Mouse (Mus musculus) midbrain, embryonic 12.5 days (tissue): ENCODE measurements around the gene Mtor. TPM values are rescaled to one million over a fixed set of nuclear protein-coding genes. Genes with fewer than 3 reads are reported as not detected.

ENCODE experiments used
- ATAC-seq: fragments of 200-750 bp; cut with Nextera tagmentation; 2 replicates; pipeline ENCODE4 v1.8.0; 2017; ENCODE audit warnings: low read depth, moderate TSS enrichment, moderate library complexity; ENCODE audit not compliant: low FRiP score
- H3K27ac ChIP-seq: fragments of 300-500 bp; sonication (generic); replicated peaks from 2 replicates; pipeline ENCODE4 v1.5.1; 2016; ENCODE audit warnings: mild to moderate bottlenecking
- H3K27me3 ChIP-seq: fragments of 300-500 bp; sonication (generic); 2 replicates; pipeline ENCODE4 v1.6.1; 2016; ENCODE audit warnings: mild to moderate bottlenecking
- H3K36me3 ChIP-seq: fragments of 300-500 bp; sonication (generic); 2 replicates; pipeline ENCODE4 v1.6.1; 2016
- H3K4me1 ChIP-seq: fragments of 300-500 bp; sonication (generic); 2 replicates; pipeline ENCODE4 v1.6.1; 2016
- H3K4me2 ChIP-seq: fragments of 300-500 bp; sonication (generic); replicated peaks from 2 replicates; pipeline ENCODE4 v1.6.1; 2016; ENCODE audit warnings: mild to moderate bottlenecking, moderate library complexity
- H3K4me3 ChIP-seq: fragments of 300-500 bp; sonication (generic); 2 replicates; pipeline ENCODE4 v1.5.1; 2016; ENCODE audit warnings: mild to moderate bottlenecking
- H3K9ac ChIP-seq: fragments of 300-500 bp; sonication (generic); replicated peaks from 2 replicates; pipeline ENCODE4 v1.6.1; 2016; ENCODE audit warnings: mild to moderate bottlenecking, moderate library complexity
- H3K9me3 ChIP-seq: fragments of 300-500 bp; sonication (generic); 2 replicates; pipeline ENCODE4 v1.6.1; 2016; ENCODE audit warnings: mild to moderate bottlenecking
- WGBS: fragments of 180-500 bp; shearing (Covaris S2); methylation state at CpG from one replicate; pipeline ENCODE4 v1.1.7; 2016; 5-methylcytosine and 5-hydroxymethylcytosine counted together
- polyA plus RNA-seq: library from polyadenylated mRNA; unstranded; fragments of >200 nt; fragmentation: Nextera tagmentation; extraction: Ambion mirVana; gene quantifications from 2 replicates; pipeline ENCODE4 v1.2.1, GENCODE M21; 2016

Gene Mtor
- 33.3 and 35.4 TPM in 2 replicates for polyA plus RNA-seq

DNA sequence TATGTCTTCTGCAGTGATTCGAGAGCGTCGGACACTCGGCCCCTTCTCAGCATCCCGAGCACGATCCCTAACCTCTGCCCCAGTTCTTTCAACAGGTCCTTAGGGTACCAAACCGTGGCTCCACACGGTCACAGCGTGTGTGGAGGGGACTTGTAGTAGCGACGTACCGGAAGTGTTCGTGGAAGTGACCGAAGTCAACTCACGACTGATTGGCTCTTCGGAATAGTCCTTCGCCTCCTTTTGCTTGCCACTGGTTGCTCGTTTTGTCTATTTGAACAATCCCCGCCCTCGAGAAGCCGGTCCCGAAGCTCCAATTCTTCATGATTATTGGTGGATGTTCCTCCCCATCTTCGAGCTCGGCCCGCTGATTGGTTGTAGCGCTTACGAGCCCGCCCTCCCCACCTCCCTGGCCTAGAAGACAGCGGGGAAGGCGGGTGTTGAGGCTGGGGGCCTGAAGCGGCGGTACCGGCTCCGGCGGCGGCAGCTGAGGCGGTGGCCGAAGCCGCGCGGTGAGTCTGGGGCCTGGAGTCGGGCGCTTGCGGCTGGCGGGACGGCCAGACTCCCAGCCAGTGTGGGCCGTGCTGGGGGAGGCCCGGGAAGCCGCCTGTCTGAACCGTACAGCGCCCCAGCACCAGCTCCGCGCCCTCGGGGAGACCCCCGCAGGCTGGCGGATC lies at the start of gene Mtor:
Gene Mtor (plus strand): TSS at position 433 of the 674 bp plus-strand sequence.
- under 1% methylated on average over 55 of the region's 56 CpGs for WGBS
- Histone ChIP-seq H3K4me1 (peaks cover 33% of the 10 kb centered on the region), H3K27me3 (no peaks in the 10 kb centered on the region), H3K4me2 (peak within 1 kb of the TSS; percentile 75), H3K27ac (peak within 1 kb of the TSS; percentile 83), H3K9me3 (no peaks in the 10 kb centered on the region), H3K36me3 (peaks cover 16% of the 10 kb centered on the region), H3K4me3 (peak within 1 kb of the TSS; percentile 97), H3K9ac (peak within 1 kb of the TSS; percentile 94)
- peak; percentile 97 for ATAC-seq

DNA sequence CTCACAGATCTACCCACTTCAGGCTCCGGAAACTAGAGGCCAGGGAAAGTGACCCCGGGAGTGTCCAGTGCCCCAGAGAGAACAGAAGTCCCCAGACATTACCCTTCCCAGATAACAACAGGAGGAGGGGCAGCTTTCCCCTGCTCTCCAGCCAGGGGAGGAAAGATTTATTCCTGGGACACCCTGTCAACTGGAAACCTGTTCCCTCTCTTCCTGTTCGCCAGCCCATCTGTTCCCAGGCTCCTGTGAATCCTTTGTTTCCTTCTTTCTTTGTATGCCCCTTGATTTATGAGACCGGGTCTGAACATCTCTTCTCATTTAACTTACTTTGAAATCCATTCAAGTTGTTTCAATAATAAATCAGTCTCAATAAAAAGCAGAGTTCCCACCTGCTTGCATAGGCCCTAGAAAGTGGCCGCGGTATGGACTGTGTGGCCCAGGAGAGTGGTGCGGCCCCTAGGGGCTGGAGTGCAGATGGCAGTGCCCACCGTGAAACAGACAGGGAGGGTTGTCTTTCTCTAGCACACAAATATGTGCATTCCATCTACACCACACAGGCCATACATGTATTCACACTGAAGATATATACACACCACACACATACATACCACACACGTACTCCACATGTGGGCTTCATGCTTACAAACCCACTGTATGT lies 48.8 kb upstream of the Mtor start:
- Histone ChIP-seq H3K9ac (no peak overlapping the region), H3K4me1 (peaks cover 29% of the 10 kb centered on the region), H3K36me3 (no peaks in the 10 kb centered on the region), H3K9me3 (no peaks in the 10 kb centered on the region), H3K4me3 (no peak overlapping the region), H3K27me3 (peaks cover 26% of the 10 kb centered on the region), H3K27ac (no peak overlapping the region), H3K4me2 (no peak overlapping the region)
- 67% methylated on average over 9 of the region's 9 CpGs for WGBS
- ATAC-seq: no peak

DNA sequence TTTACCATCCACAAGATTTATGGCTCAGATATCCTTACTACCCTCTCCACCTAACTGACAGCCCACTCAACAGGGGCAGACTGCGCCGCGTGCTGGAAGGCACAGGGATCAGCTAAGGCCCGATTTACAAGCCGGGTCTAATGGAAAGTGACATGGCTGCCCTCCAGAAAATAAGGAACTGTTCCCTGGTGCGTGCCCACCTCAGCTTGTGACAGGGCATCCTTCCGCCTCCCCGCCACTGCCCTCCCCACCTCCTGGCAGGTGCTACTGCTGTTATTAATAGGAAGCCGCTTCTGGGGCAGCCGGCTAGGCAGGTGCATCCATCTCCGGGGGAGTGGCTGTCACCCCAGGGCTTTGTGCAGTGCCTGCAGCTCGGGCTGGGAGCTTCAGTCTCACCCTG lies 45.0 kb upstream of the Mtor start:
- WGBS: 24% methylated on average over 12 of the region's 12 CpGs
- Histone ChIP-seq H3K4me2 (no peak overlapping the region), H3K27me3 (peaks cover 49% of the 10 kb centered on the region), H3K9ac (no peak overlapping the region), H3K4me1 (peaks cover 34% of the 10 kb centered on the region), H3K4me3 (no peak overlapping the region), H3K27ac (no peak overlapping the region), H3K36me3 (no peaks in the 10 kb centered on the region), H3K9me3 (no peaks in the 10 kb centered on the region)
- no peak for ATAC-seq

DNA sequence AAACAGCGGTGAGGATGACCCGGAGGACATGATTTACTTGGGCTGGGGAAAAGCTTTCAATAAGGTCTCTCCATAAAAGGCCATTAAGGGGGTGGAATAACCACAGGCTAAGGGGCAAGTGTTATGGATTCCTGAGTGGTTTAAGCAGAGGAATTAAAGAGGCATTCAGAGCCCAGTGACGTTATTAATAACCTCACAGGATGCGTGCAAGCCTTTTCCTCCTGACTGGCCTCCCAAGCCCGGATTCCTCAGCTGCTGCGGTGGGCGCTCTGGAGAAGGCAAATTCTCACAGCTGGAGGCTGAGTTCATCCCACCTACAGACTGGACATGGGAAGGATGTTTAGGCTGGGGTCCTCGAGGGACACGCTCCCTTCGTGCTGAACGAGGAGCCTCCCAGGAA lies 43.7 kb upstream of the Mtor start:
- peak overlapping the region; percentile 33 for H3K4me2 ChIP-seq
- H3K9ac ChIP-seq: no peak overlapping the region
- 0 out of 2 replicates have a peak overlapping the region, but pooled peaks have one; percentile 7 for H3K27ac ChIP-seq
- no peaks in the 10 kb centered on the region for H3K9me3 ChIP-seq
- WGBS: 5% methylated on average over 11 of the region's 11 CpGs
- no peaks in the 10 kb centered on the region for H3K36me3 ChIP-seq
- peaks cover 25% of the 10 kb centered on the region for H3K4me1 ChIP-seq
- no peak overlapping the region for H3K4me3 ChIP-seq
- peaks cover 49% of the 10 kb centered on the region for H3K27me3 ChIP-seq
- ATAC-seq: peak; percentile 10; the same call in 1 of the 2 replicates

DNA sequence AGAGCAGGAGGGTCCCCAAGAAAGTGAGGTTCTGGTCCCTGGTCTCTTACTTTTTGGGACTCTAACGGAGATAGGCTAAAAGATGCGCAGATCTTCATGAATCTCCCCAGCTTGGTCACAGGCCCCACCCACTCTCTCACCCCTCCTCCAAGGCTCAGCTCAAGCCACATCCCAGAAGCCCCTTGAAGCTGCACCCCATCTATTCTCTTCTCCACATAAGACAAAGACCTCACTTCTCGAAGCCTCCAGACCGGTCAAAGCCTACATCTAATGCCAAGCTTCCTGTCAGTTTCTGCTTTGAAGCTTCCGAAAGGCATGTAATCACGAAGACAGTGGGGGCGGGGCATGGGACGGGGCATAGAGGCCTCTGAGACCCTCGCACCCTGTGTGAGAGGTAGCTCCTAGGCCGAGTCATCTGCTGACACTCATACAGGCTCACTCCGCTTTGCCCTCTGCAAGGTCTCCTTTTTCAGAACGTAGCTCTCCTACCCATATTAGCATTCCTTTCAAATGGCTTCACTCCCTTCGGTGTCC lies 43.1 kb upstream of the Mtor start:
- peaks cover 25% of the 10 kb centered on the region for H3K4me1 ChIP-seq
- H3K4me2 ChIP-seq: peak overlapping the region; percentile 33
- peaks cover 49% of the 10 kb centered on the region for H3K27me3 ChIP-seq
- H3K36me3 ChIP-seq: no peaks in the 10 kb centered on the region
- H3K27ac ChIP-seq: 0 out of 2 replicates have a peak overlapping the region, but pooled peaks have one; percentile 7
- H3K9ac ChIP-seq: no peak overlapping the region
- H3K4me3 ChIP-seq: no peak overlapping the region
- peak; percentile 62 for ATAC-seq
- WGBS: 12% methylated on average over 13 of the region's 13 CpGs
- no peaks in the 10 kb centered on the region for H3K9me3 ChIP-seq

DNA sequence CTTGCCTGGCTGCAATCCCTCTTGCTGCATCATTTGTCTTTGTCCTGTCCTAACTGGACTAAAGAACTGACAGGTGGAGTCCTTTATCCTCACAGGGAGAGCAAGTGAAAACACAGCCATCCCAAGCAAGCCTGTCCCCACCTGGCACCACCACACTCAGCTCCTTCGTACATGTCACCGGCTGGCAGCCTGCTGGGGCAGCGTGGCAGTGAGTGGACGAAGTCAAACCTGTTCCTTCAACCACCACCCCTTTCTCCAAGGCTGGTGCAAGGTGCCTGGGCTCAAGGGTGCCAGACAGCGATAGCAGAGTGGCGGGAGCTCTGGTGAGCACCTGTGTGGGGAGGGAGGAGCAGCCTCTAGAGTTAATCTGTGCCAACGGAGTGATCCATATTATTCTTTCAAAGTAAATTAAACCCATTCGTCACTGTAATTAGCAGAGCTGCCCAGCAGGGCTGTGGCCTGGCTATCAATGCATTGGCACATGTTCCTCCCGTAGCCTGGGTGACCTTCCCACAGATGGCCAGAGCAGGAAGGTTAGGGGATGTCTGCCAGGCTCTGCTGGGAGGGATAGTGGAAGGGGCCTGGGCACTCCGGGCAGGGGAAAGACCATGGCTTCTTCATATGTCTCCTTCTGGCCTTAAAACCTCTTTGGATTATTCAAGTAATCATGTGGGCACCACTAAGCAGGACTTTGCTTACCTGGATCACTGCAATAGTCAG lies 40.0 kb upstream of the Mtor start:
- Histone ChIP-seq H3K9ac (no peak overlapping the region), H3K27me3 (peaks cover 34% of the 10 kb centered on the region), H3K27ac (no peak overlapping the region), H3K4me1 (peaks cover 23% of the 10 kb centered on the region), H3K4me2 (no peak overlapping the region), H3K9me3 (no peaks in the 10 kb centered on the region), H3K36me3 (no peaks in the 10 kb centered on the region), H3K4me3 (no peak overlapping the region)
- ATAC-seq: no peak
- WGBS: 80% methylated on average over 10 of the region's 10 CpGs

DNA sequence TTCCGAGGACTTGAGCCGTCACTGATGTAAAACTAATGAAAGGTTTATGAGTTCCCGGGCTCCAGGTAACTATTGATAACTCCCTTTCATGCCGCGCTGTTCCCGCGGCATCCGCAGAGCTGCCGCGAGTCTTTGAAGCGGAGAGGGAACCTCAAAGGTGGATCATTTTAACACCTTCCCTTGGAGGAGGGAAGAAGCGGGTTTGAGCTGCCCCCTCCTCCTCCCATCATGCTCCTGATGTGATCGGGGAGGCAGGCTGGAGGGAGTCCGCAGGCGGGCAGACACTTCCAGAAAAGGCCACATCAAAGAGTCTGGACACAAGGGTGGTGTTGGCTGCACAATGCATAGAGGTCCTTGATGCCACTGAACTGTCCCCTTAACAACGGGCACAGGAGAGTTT lies 32.8 kb upstream of the Mtor start:
- Histone ChIP-seq H3K27ac (no peak overlapping the region), H3K9me3 (no peaks in the 10 kb centered on the region), H3K4me2 (peak overlapping the region; percentile 22), H3K9ac (no peak overlapping the region), H3K4me1 (peaks cover 21% of the 10 kb centered on the region), H3K36me3 (no peaks in the 10 kb centered on the region), H3K27me3 (peaks cover 38% of the 10 kb centered on the region), H3K4me3 (no peak overlapping the region)
- 0 out of 2 replicates have a peak, but pooled peaks have one; percentile 10 for ATAC-seq
- 23% methylated on average over 16 of the region's 16 CpGs for WGBS

DNA sequence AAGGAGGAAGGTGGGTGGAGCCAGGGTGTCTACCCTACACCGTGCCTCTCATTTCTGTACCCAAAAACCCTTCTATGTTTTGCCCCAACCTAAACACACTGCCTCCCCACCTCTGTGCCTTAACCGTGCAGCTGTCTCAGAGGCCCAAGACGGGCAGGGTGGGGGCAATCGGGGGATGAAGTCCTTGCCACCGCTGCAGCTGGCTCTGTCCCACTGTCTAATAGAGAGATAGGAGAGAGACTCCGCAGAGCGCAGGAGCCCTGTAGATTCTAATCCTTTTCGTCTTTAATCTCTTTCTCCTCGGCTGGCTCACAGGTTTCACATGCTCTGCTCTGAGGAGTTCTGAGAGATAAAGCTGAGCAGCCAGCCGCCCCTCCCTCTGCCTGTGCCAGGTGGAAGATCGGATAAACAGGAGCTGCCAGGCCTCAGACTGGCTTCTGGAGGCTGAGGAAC lies 31.3 kb upstream of the Mtor start:
- Histone ChIP-seq H3K36me3 (no peaks in the 10 kb centered on the region), H3K27ac (peak overlapping the region; percentile 58), H3K9me3 (no peaks in the 10 kb centered on the region), H3K4me1 (peaks cover 21% of the 10 kb centered on the region), H3K9ac (peak overlapping the region; percentile 12; the same call in 1 of the 2 replicates), H3K4me3 (no peak overlapping the region), H3K27me3 (peaks cover 39% of the 10 kb centered on the region), H3K4me2 (0 out of 2 replicates have a peak overlapping the region, but pooled peaks have one; percentile 4)
- 14% methylated on average over 11 of the region's 11 CpGs for WGBS
- peak; percentile 67 for ATAC-seq

DNA sequence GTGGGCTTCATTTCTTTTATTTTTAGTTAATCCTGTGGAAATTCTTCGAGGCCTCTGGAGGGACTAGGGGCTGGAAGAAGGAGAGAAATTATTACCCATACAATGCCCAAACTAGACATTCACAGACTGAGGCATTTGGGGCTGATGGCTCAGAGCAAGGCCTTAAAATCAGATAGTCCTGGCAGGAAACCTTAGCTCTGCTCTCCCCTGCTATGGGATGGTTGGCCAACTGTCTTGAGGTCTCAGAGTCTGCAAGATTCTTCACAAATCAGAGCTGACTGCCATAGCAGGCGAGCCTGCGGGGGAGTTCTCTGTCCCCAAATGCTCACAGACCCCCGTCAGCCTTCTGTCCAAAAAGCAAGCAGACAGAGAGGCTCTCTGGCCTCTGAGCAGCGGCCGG lies 30.9 kb upstream of the Mtor start:
- H3K4me3 ChIP-seq: no peak overlapping the region
- no peaks in the 10 kb centered on the region for H3K36me3 ChIP-seq
- 31% methylated on average over 6 of the region's 6 CpGs for WGBS
- H3K27me3 ChIP-seq: peaks cover 39% of the 10 kb centered on the region
- H3K9me3 ChIP-seq: no peaks in the 10 kb centered on the region
- H3K9ac ChIP-seq: peak overlapping the region; percentile 12; the same call in 1 of the 2 replicates
- no peak for ATAC-seq
- H3K4me2 ChIP-seq: no peak overlapping the region
- peak overlapping the region; percentile 58 for H3K27ac ChIP-seq
- peaks cover 21% of the 10 kb centered on the region for H3K4me1 ChIP-seq

DNA sequence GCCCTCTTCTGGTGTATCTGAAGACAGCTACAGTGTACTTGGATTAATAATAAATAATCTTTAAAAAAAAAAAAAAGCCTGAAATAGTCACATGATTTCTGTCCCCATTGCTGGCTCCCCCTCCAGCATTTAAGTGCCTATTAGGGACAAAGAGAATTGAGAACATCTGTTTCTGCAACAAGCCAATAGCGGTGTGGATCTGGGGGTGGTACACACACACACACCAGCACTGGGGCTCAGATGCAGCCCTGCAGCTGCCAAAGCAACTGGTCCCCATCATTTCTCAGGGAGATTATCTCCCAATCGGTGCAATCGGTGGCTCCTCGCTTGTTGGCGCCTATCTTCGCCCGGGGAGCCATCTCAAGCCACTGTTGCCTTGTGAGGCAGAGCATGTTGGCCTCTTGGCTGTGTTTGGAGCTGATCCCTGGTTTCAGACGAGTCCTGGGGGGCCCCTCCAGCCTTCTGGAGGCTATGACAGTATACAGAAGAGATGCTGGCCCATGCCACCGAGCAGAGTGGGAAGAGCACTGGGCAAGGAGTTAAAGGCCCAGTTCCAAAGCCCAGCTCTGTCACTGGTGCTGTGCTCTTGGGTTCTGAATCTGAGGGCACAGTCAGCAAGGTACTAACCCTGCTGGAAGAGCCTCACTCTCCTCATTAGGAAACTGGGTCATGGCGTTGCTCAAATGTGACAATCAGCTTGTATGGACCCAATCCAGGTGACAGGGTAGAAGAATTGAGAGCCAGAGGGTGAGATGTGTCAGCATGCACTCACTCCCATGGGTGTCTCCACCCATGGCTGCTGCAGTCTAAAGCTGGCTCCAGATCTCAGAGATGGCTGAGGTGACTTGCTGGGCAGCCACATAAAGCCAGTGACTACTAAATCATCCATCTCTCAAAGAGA lies 21.2 kb upstream of the Mtor start:
- Histone ChIP-seq H3K4me1 (peaks cover 8% of the 10 kb centered on the region; the same call in 1 of the 2 replicates), H3K27me3 (no peaks in the 10 kb centered on the region; the same call in 1 of the 2 replicates), H3K4me2 (no peak overlapping the region), H3K9me3 (no peaks in the 10 kb centered on the region), H3K4me3 (no peak overlapping the region), H3K36me3 (no peaks in the 10 kb centered on the region), H3K9ac (no peak overlapping the region), H3K27ac (no peak overlapping the region)
- WGBS: 80% methylated on average over 10 of the region's 10 CpGs
- ATAC-seq: no peak

DNA sequence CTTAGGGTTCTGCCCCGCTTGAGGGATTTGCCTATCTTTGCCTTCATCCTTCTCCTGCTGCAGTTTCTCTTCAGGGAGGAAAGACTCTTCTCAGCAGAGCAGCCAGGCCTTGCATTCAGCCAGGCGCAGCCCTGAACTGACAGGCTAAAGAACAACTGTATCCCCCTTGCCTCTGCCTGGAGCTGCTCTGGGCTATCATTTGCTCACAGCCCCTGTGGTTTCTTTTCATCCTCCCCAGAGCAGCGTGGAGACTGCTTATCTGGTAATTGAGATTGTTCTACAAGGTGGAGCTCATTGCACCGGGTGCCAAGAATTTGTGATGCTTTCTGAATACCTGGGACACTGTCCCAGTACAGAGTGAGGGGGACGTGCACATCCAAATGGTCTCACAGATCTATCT lies 19.9 kb upstream of the Mtor start:
- peaks cover 8% of the 10 kb centered on the region; the same call in 1 of the 2 replicates for H3K4me1 ChIP-seq
- no peak overlapping the region for H3K4me3 ChIP-seq
- H3K36me3 ChIP-seq: no peaks in the 10 kb centered on the region
- H3K27me3 ChIP-seq: no peaks in the 10 kb centered on the region; the same call in 1 of the 2 replicates
- no peak overlapping the region for H3K4me2 ChIP-seq
- no peak for ATAC-seq
- WGBS: 90% methylated on average over 5 of the region's 5 CpGs
- no peaks in the 10 kb centered on the region for H3K9me3 ChIP-seq
- no peak overlapping the region for H3K27ac ChIP-seq
- H3K9ac ChIP-seq: 0 out of 2 replicates have a peak overlapping the region, but pooled peaks have one; percentile 32
